Mouse (Mus musculus) liver, postnatal 0 days (tissue): Measurements from ENCODE around the gene Dlg2.

Experiments used
- CTCF ChIP-seq: sonication (generic); IDR thresholded peaks from 2 replicates; pipeline ENCODE4 v1.5.1; 2016; ENCODE audit warnings: antibody characterized with exemption, low read depth
- EP300 ChIP-seq: IDR thresholded peaks from 2 replicates; pipeline ENCODE4 v1.6.1; 2016; ENCODE audit warnings: antibody characterized with exemption, low read depth, mild to moderate bottlenecking

- no peak for TF ChIP-seq CTCF
- TF ChIP-seq EP300 = no peak
These were observed 410.7 kb downstream of the Dlg2 start for GRCm38 (mm10) chr7:90887007-90887720.
